Mouse (Mus musculus): ENCODE measurements around the gene Mrtfa.

Gene Mrtfa

GRCm38 (mm10) chr15:81031611-81032010 is 158.9 kb downstream of the Mrtfa start:
- DNase-seq (ENCODE audit: low spot score in 2 of 2): no peak

DNA sequence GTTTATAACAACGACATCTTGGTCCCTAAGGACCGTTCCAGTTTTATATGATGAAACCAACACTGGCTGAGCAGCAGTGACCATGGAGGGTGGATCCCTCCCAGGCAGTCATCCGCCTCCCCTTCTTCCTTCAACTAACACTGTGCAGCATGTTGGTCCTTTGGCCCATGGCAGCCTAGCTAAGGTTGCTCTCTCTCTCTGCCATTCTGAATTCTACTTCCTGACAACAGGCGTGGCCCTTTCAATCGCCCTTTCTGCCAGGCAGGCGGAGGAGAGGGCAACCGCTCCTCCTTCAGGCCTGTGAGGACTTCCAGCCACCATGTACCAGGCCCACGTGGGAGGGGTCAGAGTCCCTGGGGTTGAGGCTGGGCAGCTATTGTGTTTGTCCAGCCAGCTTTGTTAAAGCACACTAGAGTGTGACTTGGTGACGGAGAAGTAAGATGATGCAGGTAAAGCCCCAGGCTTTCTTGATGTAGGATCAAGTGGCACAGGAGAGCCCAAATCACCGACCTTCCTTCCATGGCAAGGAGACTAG is 159.6 kb downstream of the Mrtfa start:
- DNase-seq (ENCODE audit: low spot score in 2 of 2): no peak

GRCm38 (mm10) chr15:81027378-81028173 is 163.0 kb downstream of the Mrtfa start:
- DNase-seq (ENCODE audit: low spot score in 2 of 2): peak; percentile 65 to 71

DNA sequence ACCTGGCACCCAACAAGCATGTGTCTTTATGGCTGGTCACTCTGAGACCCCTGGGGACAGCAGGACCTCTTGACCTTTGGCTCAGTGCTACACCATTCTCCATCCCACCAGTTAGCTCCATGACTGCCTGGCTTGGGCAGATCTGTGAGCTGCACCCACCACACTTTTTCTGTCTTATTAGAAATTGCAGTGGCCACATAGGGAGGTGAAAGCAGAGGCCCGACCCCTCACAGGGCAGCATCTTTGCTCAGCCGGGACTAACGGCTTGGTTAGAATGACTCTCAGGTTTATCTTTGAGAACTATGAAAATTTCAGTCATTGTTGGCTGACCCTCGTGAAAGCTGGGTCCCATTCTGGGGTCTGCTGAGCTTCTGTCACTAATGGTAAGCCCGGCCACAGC is 163.7 kb downstream of the Mrtfa start:
- DNase-seq (ENCODE audit: low spot score in 2 of 2): no peak

DNA sequence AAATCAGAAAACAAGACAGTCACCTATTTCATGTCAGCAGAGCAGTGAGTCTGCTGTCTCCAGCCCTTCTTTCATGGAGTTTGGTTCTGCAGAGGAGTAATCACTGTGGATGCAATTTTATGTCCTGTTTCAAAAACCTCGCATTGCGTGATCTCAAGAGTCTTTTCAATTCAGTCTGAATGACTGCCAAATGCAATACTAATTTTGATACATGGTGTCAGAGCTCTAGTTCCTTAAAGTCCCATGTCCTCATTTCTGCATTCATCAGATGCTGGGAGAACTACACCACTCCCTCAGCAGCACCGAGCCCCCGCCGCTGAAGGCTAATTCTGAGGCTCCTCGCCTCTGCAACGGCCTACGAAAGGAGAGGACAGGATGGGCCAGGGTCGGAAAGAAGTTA is 166.7 kb downstream of the Mrtfa start:
- no peak for DNase-seq (ENCODE audit: low spot score in 2 of 2)

DNA sequence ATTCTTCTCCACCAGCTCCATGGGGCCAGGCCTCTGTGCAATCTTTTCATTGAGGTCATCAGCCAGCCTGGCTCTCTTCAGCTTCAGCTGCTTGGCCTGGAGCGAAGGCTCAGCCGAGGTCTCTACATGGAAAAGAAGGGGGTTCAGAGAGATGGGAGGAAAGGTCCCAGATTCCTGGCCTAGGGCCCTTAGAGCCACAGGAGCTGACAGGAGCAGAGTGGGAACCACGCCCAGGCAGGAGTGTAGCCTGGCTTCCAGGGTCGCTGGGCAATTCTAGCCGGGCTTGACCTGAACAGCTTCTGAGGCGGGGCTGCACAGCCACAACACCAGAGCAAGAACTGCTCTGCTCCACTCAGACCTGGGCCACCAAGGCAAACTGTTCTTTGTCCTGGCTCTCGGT is 168.1 kb downstream of the Mrtfa start:
- DNase-seq (ENCODE audit: low spot score in 2 of 2): no peak

GRCm38 (mm10) chr15:81021377-81021776 is 169.2 kb downstream of the Mrtfa start:
- no peak for DNase-seq (ENCODE audit: low spot score in 2 of 2)

GRCm38 (mm10) chr15:81017308-81017707 is 173.2 kb downstream of the Mrtfa start:
- no peak for DNase-seq (ENCODE audit: low spot score in 2 of 2)

GRCm38 (mm10) chr15:81016488-81016887 is 174.1 kb downstream of the Mrtfa start:
- no peak for DNase-seq (ENCODE audit: low spot score in 2 of 2)

- no peak for DNase-seq (ENCODE audit: low spot score in 2 of 2)
These were observed 175.4 kb downstream of the Mrtfa start for GRCm38 (mm10) chr15:81015068-81015744.

DNA sequence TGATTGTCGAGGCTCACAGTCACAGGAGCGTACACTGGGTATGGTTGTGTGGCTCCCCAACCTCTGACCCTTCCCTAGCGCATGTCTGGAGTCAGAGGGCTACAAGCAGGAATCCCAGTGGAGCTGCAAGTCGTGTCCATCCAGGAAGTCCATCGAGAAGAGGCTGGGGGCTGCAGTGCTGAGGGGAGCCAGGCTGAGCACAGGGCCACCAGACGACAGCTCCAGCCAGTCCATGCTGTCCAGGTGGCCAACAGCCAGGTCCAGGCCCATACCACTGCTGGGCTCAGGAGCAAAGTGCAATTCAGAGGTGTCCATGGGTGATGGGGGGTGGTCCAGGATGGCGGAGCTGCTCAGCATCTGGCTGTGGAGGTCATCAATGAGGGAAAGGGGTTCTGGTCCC is 177.4 kb downstream of the Mrtfa start:
- DNase-seq (ENCODE audit: low spot score in 2 of 2): no peak

DNA sequence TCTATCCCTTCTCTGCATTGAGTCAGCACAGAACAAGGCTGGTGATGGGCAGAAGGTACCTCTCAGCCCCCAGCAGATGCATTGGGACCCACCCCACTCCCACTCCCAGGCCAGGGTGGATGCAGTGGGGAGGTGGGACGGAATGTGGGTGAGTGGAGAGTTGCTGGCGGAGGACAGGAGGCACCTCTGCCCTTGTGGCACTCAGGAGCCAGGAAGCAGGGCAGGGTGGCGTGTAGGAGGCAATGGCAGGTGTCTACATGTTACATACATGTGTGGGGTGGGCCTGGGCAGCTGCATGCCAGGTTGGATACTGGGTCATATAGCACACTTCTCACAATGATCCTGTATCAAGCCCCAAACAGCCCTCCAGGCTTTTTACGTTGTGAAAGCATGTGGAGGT is 178.2 kb downstream of the Mrtfa start:
- DNase-seq (ENCODE audit: low spot score in 2 of 2): no peak

DNA sequence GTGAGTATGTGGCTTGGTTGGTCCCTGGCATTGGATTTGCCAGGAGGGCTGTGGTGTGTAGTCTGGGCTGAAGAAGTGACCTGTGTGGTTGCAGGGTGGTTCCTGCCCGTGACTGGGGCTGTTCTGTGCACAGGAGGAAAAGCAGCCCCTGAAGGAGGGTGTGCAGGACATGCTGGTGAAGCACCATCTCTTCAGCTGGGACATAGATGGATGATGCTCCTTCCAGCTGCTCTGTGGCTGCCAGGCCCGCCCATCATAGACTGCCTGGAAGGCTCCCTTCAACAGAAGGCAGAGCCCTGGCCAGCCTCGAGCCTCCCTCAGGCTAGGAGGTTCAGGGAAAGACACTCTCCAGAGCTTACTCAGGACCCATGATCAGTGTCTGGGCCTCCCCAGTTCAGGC is 179.0 kb downstream of the Mrtfa start:
- no peak for DNase-seq (ENCODE audit: low spot score in 2 of 2)

DNA sequence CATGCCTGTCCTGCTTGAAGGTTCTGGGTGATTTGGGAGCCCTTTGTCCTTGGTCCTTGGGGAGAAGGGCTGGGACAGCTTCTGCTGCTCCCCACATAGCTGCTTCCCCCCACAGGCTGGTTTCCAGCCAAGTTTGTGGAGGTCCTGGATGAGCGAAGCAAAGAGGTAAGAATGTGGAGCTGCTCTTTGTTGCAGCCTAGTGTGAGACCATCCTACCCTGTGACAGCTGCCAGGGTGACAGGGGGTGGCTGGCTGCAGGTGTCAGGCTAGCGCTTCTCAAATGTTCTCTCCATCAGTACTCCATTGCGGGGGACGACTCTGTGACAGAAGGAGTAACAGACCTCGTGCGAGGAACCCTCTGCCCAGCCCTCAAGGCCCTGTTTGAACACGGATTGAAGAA is 180.4 kb downstream of the Mrtfa start:
- DNase-seq (ENCODE audit: low spot score in 2 of 2): no peak

GRCm38 (mm10) chr15:81008689-81009123 is 181.9 kb downstream of the Mrtfa start:
- DNase-seq (ENCODE audit: low spot score in 2 of 2): no peak

DNA sequence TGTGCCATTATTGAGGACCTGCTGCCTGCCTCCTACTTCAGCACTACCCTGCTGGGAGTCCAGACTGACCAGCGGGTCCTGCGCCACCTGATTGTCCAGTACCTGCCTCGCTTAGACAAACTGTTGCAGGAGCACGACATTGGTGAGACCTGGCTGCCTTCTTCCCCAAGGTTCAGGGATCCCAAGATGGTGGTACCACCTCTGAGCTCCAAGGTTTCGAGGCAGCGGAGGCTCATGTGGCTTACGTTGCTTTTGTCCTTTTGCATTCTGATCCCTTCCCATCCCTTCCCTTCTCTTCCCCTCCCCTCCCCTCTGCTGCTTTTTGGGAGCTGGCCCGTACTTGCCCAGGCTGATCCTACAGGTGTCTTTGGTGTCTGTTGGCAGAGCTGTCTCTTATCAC is 182.7 kb downstream of the Mrtfa start:
- DNase-seq (ENCODE audit: low spot score in 2 of 2): no peak

DNA sequence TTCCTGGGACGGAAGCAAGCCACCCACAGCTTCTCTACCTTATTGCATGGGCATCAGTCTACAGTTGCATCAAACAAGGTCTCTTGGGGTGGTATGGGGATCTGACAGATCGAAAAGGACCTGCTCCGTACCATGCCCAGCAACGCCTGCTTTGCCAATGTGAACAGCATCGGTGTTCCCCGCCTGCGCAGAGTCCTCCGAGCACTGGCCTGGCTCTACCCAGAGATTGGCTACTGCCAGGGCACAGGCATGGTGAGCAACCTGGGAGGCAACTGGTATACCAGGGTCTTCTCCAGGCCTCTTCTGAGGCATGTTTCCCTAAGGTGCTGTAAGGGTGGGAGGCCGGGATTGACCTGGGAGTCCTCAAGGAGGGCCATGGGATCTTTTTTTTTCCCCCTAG is 183.2 kb downstream of the Mrtfa start:
- DNase-seq (ENCODE audit: low spot score in 2 of 2): no peak

GRCm38 (mm10) chr15:81006127-81006735 is 184.3 kb downstream of the Mrtfa start:
- no peak for DNase-seq (ENCODE audit: low spot score in 2 of 2)

GRCm38 (mm10) chr15:81000419-81001138 is 190.0 kb downstream of the Mrtfa start:
- no peak for DNase-seq (ENCODE audit: low spot score in 2 of 2)

DNA sequence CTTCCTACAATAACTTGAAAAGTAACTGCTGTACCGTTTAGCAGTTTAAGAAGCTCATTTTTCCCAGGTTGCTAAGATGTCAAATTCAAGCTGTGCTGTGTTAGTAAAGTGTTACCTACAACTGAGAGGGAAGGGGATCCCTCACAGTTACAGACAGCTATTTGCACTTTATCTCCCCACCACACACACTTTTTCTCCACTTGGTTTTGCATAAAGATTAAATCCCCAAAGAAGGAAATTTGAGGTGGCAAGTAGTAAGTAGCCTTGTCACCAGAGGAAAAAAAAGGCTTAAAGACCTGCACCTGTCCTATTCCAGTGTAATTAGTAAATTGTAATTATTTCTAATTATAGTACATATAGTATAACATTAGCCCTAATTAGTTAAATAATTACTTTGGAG is 193.5 kb downstream of the Mrtfa start:
- DNase-seq (ENCODE audit: low spot score in 2 of 2): no peak

GRCm38 (mm10) chr15:80996090-80996835 is 194.3 kb downstream of the Mrtfa start:
- no peak for DNase-seq (ENCODE audit: low spot score in 2 of 2)

Data from right cerebral cortex, postnatal 36 days (tissue).